22 mouse cellular contexts compared by ENCODE assay signal in the genomic region with DNA sequence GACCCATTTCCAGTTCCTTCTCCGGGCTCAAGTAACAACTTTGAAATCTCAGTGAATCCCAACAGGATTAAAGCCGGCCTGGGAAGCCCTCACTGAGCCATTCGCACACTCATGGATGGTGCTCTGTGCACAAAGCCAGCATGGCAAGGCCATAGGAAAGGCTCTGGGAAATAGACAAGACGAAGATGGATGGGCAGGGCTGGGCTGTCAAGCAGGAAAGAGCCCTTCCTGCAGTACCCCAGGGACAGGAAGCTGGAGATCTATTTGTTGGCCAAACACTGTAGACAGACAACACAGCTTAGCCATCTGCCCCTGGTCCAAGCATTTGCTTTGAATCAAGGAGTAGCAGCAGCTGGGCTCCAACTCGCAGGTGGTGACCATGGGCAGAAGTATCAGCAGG. TPM values are rescaled to one million over a fixed set of nuclear protein-coding genes. Genes with fewer than 3 reads are reported as not detected.
A peak's percentile ranks its signal among the peaks of the same experiment; 100 is the strongest.
DNase-seq lines count a peak whose midpoint lies in the region; ATAC-seq lines count a peak whose summit lies in the region.
"Had no signal": no experiment of that assay in that cellular context is flagged by ENCODE, and none has a peak within 500 bp of the region (broad histone marks: within the 10 kb centered on the region; RNA-seq: fewer than 3 reads in every experiment).

No protein-coding gene starts in this region.

- DNase-seq in embryo, embryonic 10 days (ENCODE audit: low spot score), result peak; percentile 16
- DNase-seq in embryo, embryonic 9.5 days (ENCODE audit: extremely low spot score), result no peak
- DNase-seq in kidney, adult 9 months, result peak; percentile 15
- no peak for DNase-seq in kidney, adult 18-20 months
- no peak for DNase-seq in right cerebral cortex, postnatal 10 days (ENCODE audit: low spot score in 2 of 2)
- DNase-seq: adrenal gland, postnatal 25 days; cerebellum, adult 8-10 months; gastrocnemius, postnatal 10 days; heart, postnatal 10 days; right cerebral cortex, adult 18-20 months; thymus, postnatal 25 days had no signal

- H3K36me3 ChIP-seq in megakaryocyte, embryonic 14.5 days (replicated peaks; ENCODE audit: low read length), result peaks cover 60% of the 10 kb centered on the region
- H3K36me3 ChIP-seq: forebrain, embryonic 10.5 days; limb, embryonic 13.5 days; liver, embryonic 12.5 days; midbrain, embryonic 10.5 days; neural tube, embryonic 15.5 days; stomach, embryonic 15.5 days had no signal

- H3K27me3 ChIP-seq in megakaryocyte, embryonic 14.5 days (replicated peaks), result no peaks in the 10 kb centered on the region
- H3K27me3 ChIP-seq: hindbrain, embryonic 12.5 days; limb, embryonic 13.5 days; liver, embryonic 12.5 days; neural tube, embryonic 15.5 days; stomach, embryonic 15.5 days had no signal

- no peaks in the 10 kb centered on the region for H3K9me3 ChIP-seq in megakaryocyte, embryonic 14.5 days
- H3K9me3 ChIP-seq: forebrain, embryonic 10.5 days; hindbrain, embryonic 12.5 days; limb, embryonic 13.5 days; liver, embryonic 12.5 days; midbrain, embryonic 10.5 days; neural tube, embryonic 15.5 days; stomach, embryonic 15.5 days had no signal

- ATAC-seq in megakaryocyte, adult 5-6 weeks (ENCODE audit: poor library complexity, severe bottlenecking), result no peak
- ATAC-seq: forebrain, embryonic 16.5 days; inflammation-experienced regulatory T-cells, adult 6 months; liver, embryonic 12.5 days had no signal

- peaks cover 96% of the 10 kb centered on the region for H3K4me1 ChIP-seq in megakaryocyte, embryonic 14.5 days
- H3K4me1 ChIP-seq: forebrain, embryonic 10.5 days; hindbrain, embryonic 12.5 days; limb, embryonic 13.5 days; neural tube, embryonic 15.5 days; stomach, embryonic 15.5 days had no signal

- H3K4me3 ChIP-seq in megakaryocyte, embryonic 14.5 days (replicated peaks), result peak overlapping the region; percentile 71
- H3K4me3 ChIP-seq: forebrain, embryonic 10.5 days; hindbrain, embryonic 12.5 days; limb, embryonic 13.5 days; liver, embryonic 12.5 days; midbrain, embryonic 10.5 days; neural tube, embryonic 15.5 days; stomach, embryonic 15.5 days had no signal

RNA-seq across cellular contexts. Expression of a gene that starts 35.5 kb away (rescaled TPM):
- 1.5 TPM in 1 of 2 replicates, not detected in the other for polyA plus RNA-seq in megakaryocyte, embryonic 14.5 days (2012; ENCODE audit: insufficient read depth, low replicate concordance)
- total RNA-seq in megakaryocyte, adult 5-6 weeks (2015), result 17.1 and 17.9 TPM in 2 replicates
- total RNA-seq in megakaryocyte, adult 5-6 weeks (2017), result 18.6 and 31.3 TPM in 2 replicates

Comparison
In these comparisons a context has a peak if more than half of its experiments do, and no peak if none do; other contexts are left out.
1. DNase-seq: peak in embryo, embryonic 10 days (single experiment) and kidney, adult 9 months (single experiment); none in embryo, embryonic 9.5 days (single experiment), kidney, adult 18-20 months (single experiment) and right cerebral cortex, postnatal 10 days (0 of 2).